Mouse (Mus musculus) limb, embryonic 13.5 days (tissue): ENCODE data around the gene Pgs1. TPM values are rescaled to one million over a fixed set of nuclear protein-coding genes. Genes with fewer than 3 reads are reported as not detected.

Experiments
- ATAC-seq: fragments of 200-750 bp; cut with Nextera tagmentation; 2 replicates; pipeline ENCODE4 v1.8.0; 2017; ENCODE audit warnings: low read depth, moderate number of reproducible peaks, moderate TSS enrichment; ENCODE audit not compliant: low FRiP score
- H3K27ac ChIP-seq: fragments of 300-500 bp; sonication (generic); 2 replicates; pipeline ENCODE4 v1.5.1; 2015; ENCODE audit warnings: inconsistent platforms, mild to moderate bottlenecking, moderate library complexity
- H3K27me3 ChIP-seq: fragments of 300-500 bp; sonication (generic); 2 replicates; pipeline ENCODE4 v1.6.1; 2015; ENCODE audit warnings: mild to moderate bottlenecking, inconsistent platforms
- H3K36me3 ChIP-seq: fragments of 300-500 bp; sonication (generic); 2 replicates; pipeline ENCODE4 v1.6.1; 2015; ENCODE audit warnings: inconsistent platforms, mild to moderate bottlenecking, moderate library complexity
- H3K4me1 ChIP-seq: fragments of 300-500 bp; sonication (generic); 2 replicates; pipeline ENCODE4 v1.6.1; 2015; ENCODE audit warnings: inconsistent platforms
- H3K4me2 ChIP-seq: fragments of 300-500 bp; sonication (generic); replicated peaks from 2 replicates; pipeline ENCODE4 v1.6.1; 2015; ENCODE audit warnings: inconsistent platforms, mild to moderate bottlenecking, moderate library complexity
- H3K4me3 ChIP-seq: fragments of 300-500 bp; sonication (generic); 2 replicates; pipeline ENCODE4 v1.5.1; 2015; ENCODE audit warnings: moderate library complexity, mild to moderate bottlenecking, inconsistent platforms
- H3K9ac ChIP-seq: fragments of 300-500 bp; sonication (generic); 2 replicates; pipeline ENCODE4 v1.6.1; 2015; ENCODE audit warnings: mild to moderate bottlenecking, inconsistent platforms
- H3K9me3 ChIP-seq: fragments of 300-500 bp; sonication (generic); 2 replicates; pipeline ENCODE4 v1.6.1; 2016; ENCODE audit warnings: inconsistent platforms
- WGBS: fragments of 180-500 bp; shearing (Covaris S2); methylation state at CpG from one replicate; pipeline ENCODE4 v1.1.7; 2015; 5-methylcytosine and 5-hydroxymethylcytosine counted together
- polyA plus RNA-seq: library from polyadenylated mRNA; unstranded; fragments of >200 nt; fragmentation: Nextera tagmentation; extraction: Ambion mirVana; gene quantifications from 2 replicates; pipeline ENCODE4 v1.2.1, GENCODE M21; 2015

The Pgs1 gene
- polyA plus RNA-seq, 1 experiment from 2014 or later, result 35.7 TPM

DNA sequence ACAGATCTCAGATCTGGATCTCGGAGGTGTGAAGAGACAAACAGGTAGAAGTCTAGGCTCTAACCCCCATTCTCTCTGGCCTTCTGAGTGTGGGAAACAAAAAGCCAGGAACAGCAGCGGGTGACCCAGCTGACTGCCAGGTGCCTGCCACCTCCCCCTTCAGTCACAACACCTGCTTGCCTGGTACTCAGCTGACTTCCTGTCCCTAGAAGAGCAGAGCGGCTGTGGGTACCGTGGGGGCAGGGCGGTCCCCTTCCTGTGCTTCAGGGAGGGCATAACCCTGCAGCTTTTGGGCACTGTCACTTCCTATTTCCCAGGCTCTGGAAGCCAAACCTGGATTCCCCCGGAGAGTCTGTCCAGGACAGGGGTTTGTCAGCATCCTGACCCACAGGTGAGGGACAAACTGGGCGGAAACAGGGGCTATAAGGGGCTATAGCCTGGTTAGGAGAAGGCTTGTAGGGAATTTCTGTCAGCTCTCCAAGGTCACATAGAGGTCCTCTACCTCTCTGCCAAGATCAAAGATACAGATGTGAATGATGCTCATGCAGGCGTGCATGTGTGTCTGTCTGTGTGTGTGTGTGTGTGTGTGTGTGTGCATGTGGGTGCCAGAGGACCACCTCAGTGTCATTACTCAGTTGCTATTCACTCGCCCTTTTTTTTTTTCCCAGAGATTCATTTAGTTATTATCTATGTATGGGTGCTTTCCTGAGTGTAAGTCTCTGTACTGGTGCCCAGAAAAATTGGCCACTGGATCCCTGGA is 33.7 kb upstream of the Pgs1 start:
- Histone ChIP-seq H3K27me3 (peaks cover 16% of the 10 kb centered on the region; the same call in 1 of the 2 replicates), H3K36me3 (no peaks in the 10 kb centered on the region), H3K9ac (no peak overlapping the region), H3K4me2 (no peak overlapping the region), H3K27ac (no peak overlapping the region), H3K4me3 (no peak overlapping the region), H3K4me1 (peaks cover 36% of the 10 kb centered on the region), H3K9me3 (no peaks in the 10 kb centered on the region)
- 48% methylated on average over 9 of the region's 9 CpGs for WGBS
- ATAC-seq, result no peak

DNA sequence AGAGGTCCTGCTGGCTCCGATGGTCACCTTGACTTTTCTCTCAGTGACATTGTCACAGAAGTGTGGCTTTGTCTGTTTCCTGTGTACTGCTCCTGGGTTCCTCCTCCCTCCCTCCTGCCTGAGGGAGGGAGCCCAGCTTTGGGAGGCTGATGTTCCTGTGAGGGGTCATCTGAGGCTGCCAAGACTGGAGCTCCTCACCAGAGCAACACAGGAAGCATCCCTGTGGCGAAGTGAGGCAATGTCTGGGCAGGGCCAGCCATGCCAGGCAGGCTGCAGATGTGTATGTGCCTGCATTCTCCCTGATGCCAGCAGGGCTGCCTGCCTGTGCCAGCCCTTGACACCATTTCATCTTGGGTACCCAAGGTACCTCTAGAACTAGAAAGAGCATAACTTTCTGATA is 32.0 kb upstream of the Pgs1 start:
- 69% methylated on average over 2 of the region's 2 CpGs for WGBS
- no peak overlapping the region for H3K4me3 ChIP-seq
- no peak for ATAC-seq
- peak overlapping the region; percentile 14; the same call in 1 of the 2 replicates for H3K9ac ChIP-seq
- H3K4me2 ChIP-seq, result no peak overlapping the region
- peaks cover 45% of the 10 kb centered on the region for H3K4me1 ChIP-seq
- H3K9me3 ChIP-seq, result no peaks in the 10 kb centered on the region
- H3K27me3 ChIP-seq, result peaks cover 16% of the 10 kb centered on the region; the same call in 1 of the 2 replicates
- H3K36me3 ChIP-seq, result no peaks in the 10 kb centered on the region
- H3K27ac ChIP-seq, result no peak overlapping the region

DNA sequence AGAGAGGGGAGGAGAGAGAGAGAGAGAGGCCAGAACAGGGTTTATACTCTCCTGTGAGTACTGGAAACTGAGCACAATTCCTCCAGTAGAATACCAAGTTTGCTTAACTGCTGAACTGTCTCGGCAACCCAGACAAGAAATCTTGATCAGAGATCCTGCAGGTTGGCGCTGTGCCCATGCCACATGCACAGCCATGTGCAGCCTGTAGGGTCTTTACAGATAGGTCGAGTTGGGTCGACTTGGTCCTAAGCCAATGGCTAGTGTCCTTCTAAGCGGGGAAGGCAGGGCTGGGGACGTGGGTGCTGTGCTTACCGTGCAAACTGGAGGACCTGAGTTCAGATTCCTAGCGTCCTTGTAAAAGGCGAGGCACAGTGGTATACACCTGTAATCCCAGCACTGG is 31.3 kb upstream of the Pgs1 start:
- Histone ChIP-seq H3K4me3 (no peak overlapping the region), H3K36me3 (no peaks in the 10 kb centered on the region)

GRCm38 (mm10) chr11:117955621-117956020 is 30.5 kb upstream of the Pgs1 start:
- Histone ChIP-seq H3K4me3 (no peak overlapping the region), H3K9ac (no peak overlapping the region), H3K36me3 (no peaks in the 10 kb centered on the region), H3K27me3 (peaks cover 5% of the 10 kb centered on the region; the same call in 1 of the 2 replicates), H3K4me1 (peaks cover 41% of the 10 kb centered on the region), H3K9me3 (no peaks in the 10 kb centered on the region), H3K27ac (no peak overlapping the region), H3K4me2 (no peak overlapping the region)
- no peak for ATAC-seq
- WGBS, result 78% methylated on average over 13 of the region's 13 CpGs

More for the DNA sequence above, 31.3 kb upstream of the Pgs1 start:
- H3K27ac ChIP-seq, result no peak overlapping the region
- H3K4me1 ChIP-seq, result peaks cover 43% of the 10 kb centered on the region
- no peak for ATAC-seq
- H3K9me3 ChIP-seq, result no peaks in the 10 kb centered on the region
- H3K27me3 ChIP-seq, result peaks cover 10% of the 10 kb centered on the region; the same call in 1 of the 2 replicates
- H3K9ac ChIP-seq, result 0 out of 2 replicates have a peak overlapping the region, but pooled peaks have one; percentile 14
- no peak overlapping the region for H3K4me2 ChIP-seq
- WGBS, result 77% methylated on average over 9 of the region's 9 CpGs

GRCm38 (mm10) chr11:117958197-117958596 is 27.9 kb upstream of the Pgs1 start:
- H3K27ac ChIP-seq, result no peak overlapping the region
- no peaks in the 10 kb centered on the region for H3K9me3 ChIP-seq
- ATAC-seq, result no peak
- no peak overlapping the region for H3K4me2 ChIP-seq
- 82% methylated on average over 7 of the region's 7 CpGs for WGBS
- no peak overlapping the region for H3K4me3 ChIP-seq
- H3K27me3 ChIP-seq, result no peaks in the 10 kb centered on the region
- H3K4me1 ChIP-seq, result peaks cover 43% of the 10 kb centered on the region
- H3K9ac ChIP-seq, result peak overlapping the region; percentile 9; the same call in 1 of the 2 replicates
- H3K36me3 ChIP-seq, result no peaks in the 10 kb centered on the region

- Histone ChIP-seq H3K4me2 (no peak overlapping the region), H3K27ac (no peak overlapping the region), H3K9me3 (no peaks in the 10 kb centered on the region), H3K27me3 (no peaks in the 10 kb centered on the region), H3K36me3 (no peaks in the 10 kb centered on the region), H3K9ac (no peak overlapping the region), H3K4me3 (no peak overlapping the region), H3K4me1 (peaks cover 48% of the 10 kb centered on the region)
- no peak for ATAC-seq
- 92% methylated on average over 4 of the region's 4 CpGs for WGBS
These were observed 26.9 kb upstream of the Pgs1 start for GRCm38 (mm10) chr11:117959166-117959565.

- Histone ChIP-seq H3K27me3 (no peaks in the 10 kb centered on the region), H3K9ac (no peak overlapping the region), H3K9me3 (no peaks in the 10 kb centered on the region), H3K4me3 (no peak overlapping the region), H3K4me1 (peaks cover 48% of the 10 kb centered on the region), H3K4me2 (no peak overlapping the region), H3K27ac (no peak overlapping the region), H3K36me3 (no peaks in the 10 kb centered on the region)
- no peak for ATAC-seq
- WGBS, result 54% methylated on average over 17 of the region's 17 CpGs
These were observed 26.2 kb upstream of the Pgs1 start for GRCm38 (mm10) chr11:117959741-117960381.

GRCm38 (mm10) chr11:117960601-117961000 is 25.5 kb upstream of the Pgs1 start:
- Histone ChIP-seq H3K9ac (no peak overlapping the region), H3K27ac (no peak overlapping the region), H3K27me3 (no peaks in the 10 kb centered on the region), H3K4me3 (no peak overlapping the region), H3K4me1 (peaks cover 52% of the 10 kb centered on the region), H3K4me2 (no peak overlapping the region), H3K36me3 (no peaks in the 10 kb centered on the region), H3K9me3 (no peaks in the 10 kb centered on the region)
- no peak for ATAC-seq

- H3K9ac ChIP-seq, result peak overlapping the region; percentile 45
- H3K4me2 ChIP-seq, result peak overlapping the region; percentile 81
- WGBS, result 39% methylated on average over 10 of the region's 10 CpGs
These were observed 23.6 kb upstream of the Pgs1 start for GRCm38 (mm10) chr11:117962228-117963067.

GRCm38 (mm10) chr11:117963091-117963793 is 22.9 kb upstream of the Pgs1 start:
- Histone ChIP-seq H3K9ac (peak overlapping the region; percentile 62), H3K36me3 (peaks cover 14% of the 10 kb centered on the region), H3K4me2 (peak overlapping the region; percentile 81), H3K27me3 (peaks cover 17% of the 10 kb centered on the region), H3K4me3 (peak overlapping the region; percentile 36), H3K4me1 (peaks cover 71% of the 10 kb centered on the region), H3K9me3 (no peaks in the 10 kb centered on the region), H3K27ac (peak overlapping the region; percentile 96)
- WGBS, result 0% methylated on average over 40 of the region's 40 CpGs
- ATAC-seq, result peak; percentile 92

More at GRCm38 (mm10) chr11:117962228-117963067, 23.6 kb upstream of the Pgs1 start:
- peak overlapping the region; percentile 96 for H3K27ac ChIP-seq
- H3K4me1 ChIP-seq, result peaks cover 70% of the 10 kb centered on the region
- no peaks in the 10 kb centered on the region for H3K9me3 ChIP-seq
- no peak overlapping the region for H3K4me3 ChIP-seq
- H3K36me3 ChIP-seq, result peaks cover 14% of the 10 kb centered on the region
- ATAC-seq, result no peak
- peaks cover 13% of the 10 kb centered on the region for H3K27me3 ChIP-seq

GRCm38 (mm10) chr11:117963872-117964271 is 22.2 kb upstream of the Pgs1 start:
- H3K4me3 ChIP-seq, result peak overlapping the region; percentile 36
- peak overlapping the region; percentile 62 for H3K9ac ChIP-seq
- no peaks in the 10 kb centered on the region for H3K9me3 ChIP-seq
- WGBS, result 2% methylated on average over 9 of the region's 9 CpGs
- peaks cover 14% of the 10 kb centered on the region for H3K36me3 ChIP-seq
- H3K27me3 ChIP-seq, result peaks cover 17% of the 10 kb centered on the region
- peak; percentile 17; the same call in 1 of the 2 replicates for ATAC-seq
- peaks cover 66% of the 10 kb centered on the region for H3K4me1 ChIP-seq
- peak overlapping the region; percentile 96 for H3K27ac ChIP-seq
- H3K4me2 ChIP-seq, result peak overlapping the region; percentile 81
